Mouse (Mus musculus) small intestine, adult 2 months (tissue): ENCODE data around the gene Crip1.

Experiments used
- CTCF ChIP-seq: fragments of 200-500 bp; IDR thresholded peaks from 2 replicates; pipeline ENCODE4 v1.5.1; 2012; ENCODE audit warnings: low read depth, mild to moderate bottlenecking, control low read depth, inconsistent platforms, low read length, moderate library complexity, mixed read lengths; ENCODE audit not compliant: insufficient replicate concordance, insufficient read length; ENCODE audit errors: extremely low read depth
- POLR2A ChIP-seq: fragments of 200-500 bp; IDR thresholded peaks from 2 replicates; pipeline ENCODE4 v1.6.1; 2012; ENCODE audit warnings: low read depth, mild to moderate bottlenecking, control low read depth, inconsistent platforms, low read length, moderate library complexity

GRCm38 (mm10) chr12:113099470-113100237, 46.5 kb upstream of the Crip1 start:
- TF ChIP-seq POLR2A (no peak), CTCF (no peak)
